35 mouse cellular contexts compared by ENCODE assay signal in the genomic region with DNA sequence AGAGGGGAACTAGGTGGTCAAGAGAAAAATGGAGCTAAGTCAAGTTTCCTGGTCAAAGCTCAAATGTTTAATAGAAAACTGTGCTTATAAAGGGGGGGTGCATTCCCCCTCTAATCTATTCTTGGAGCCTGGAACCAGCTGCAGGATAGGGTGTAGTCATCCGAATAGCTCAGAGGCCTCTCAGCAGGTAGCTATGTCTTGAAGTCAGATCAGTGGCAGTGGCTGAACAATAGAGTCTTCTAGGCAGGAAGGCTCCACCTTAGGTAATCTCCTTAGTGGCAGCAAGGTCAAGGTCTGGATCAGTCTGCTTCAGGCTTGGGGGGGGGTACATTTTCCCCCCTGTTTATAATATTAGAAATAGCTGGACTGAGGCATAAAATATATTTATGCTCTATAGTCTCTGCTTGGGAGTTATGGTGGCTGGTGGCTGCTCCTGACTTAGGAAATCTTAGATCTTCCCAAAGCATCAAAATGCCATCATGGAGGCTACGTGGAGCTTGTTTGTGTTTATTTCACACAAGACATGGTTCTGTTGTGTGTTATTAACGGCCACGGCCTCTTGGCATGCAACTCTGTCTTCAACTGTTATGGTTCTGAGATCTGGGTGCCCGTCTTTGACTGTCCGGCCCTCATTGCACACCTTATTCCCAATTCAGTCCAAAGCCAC.
DNase-seq lines count a peak whose midpoint lies in the region; ATAC-seq lines count a peak whose summit lies in the region.
"Had no signal": no experiment of that assay in that cellular context is flagged by ENCODE, and none has a peak within 500 bp of the region (broad histone marks: within the 10 kb centered on the region; RNA-seq: fewer than 3 reads in every experiment).

No protein-coding gene starts in this region.

- no peak overlapping the region for H3K4me2 ChIP-seq in hindbrain, embryonic 12.5 days (replicated peaks)
- H3K4me2 ChIP-seq in hindbrain, embryonic 13.5 days, result no peak overlapping the region
- no peak overlapping the region; the same call in 1 of the 2 replicates for H3K4me2 ChIP-seq in neural tube, embryonic 12.5 days (replicated peaks)
- H3K4me2 ChIP-seq in neural tube, embryonic 15.5 days, result no peak overlapping the region
- H3K4me2 ChIP-seq: embryonic facial prominence, embryonic 13.5 days; forebrain, embryonic 15.5 days; heart, embryonic 11.5 days; liver, embryonic 12.5 days had no signal

- H3K4me3 ChIP-seq in hindbrain, embryonic 12.5 days, result no peak overlapping the region
- H3K4me3 ChIP-seq in hindbrain, embryonic 13.5 days, result no peak overlapping the region
- H3K4me3 ChIP-seq in neural tube, embryonic 12.5 days, result no peak overlapping the region
- no peak overlapping the region for H3K4me3 ChIP-seq in neural tube, embryonic 15.5 days (replicated peaks)
- H3K4me3 ChIP-seq: embryonic facial prominence, embryonic 13.5 days; forebrain, embryonic 15.5 days; gastrocnemius, adult 2 months; liver, embryonic 12.5 days; megakaryocyte, embryonic 14.5 days had no signal

- H3K4me1 ChIP-seq in hindbrain, embryonic 12.5 days, result no peaks in the 10 kb centered on the region
- H3K4me1 ChIP-seq in hindbrain, embryonic 13.5 days (replicated peaks), result peaks cover 8% of the 10 kb centered on the region; the same call in 1 of the 2 replicates
- H3K4me1 ChIP-seq in neural tube, embryonic 12.5 days, result 0 out of 2 replicates have a peak, but pooled peaks cover 6% of the 10 kb centered on the region
- H3K4me1 ChIP-seq in neural tube, embryonic 15.5 days, result no peaks in the 10 kb centered on the region
- H3K4me1 ChIP-seq: embryonic facial prominence, embryonic 13.5 days; liver, embryonic 12.5 days; megakaryocyte, embryonic 14.5 days had no signal

- 0 out of 2 replicates have a peak, but pooled peaks have one; percentile 19 for ATAC-seq in hindbrain, embryonic 12.5 days (ENCODE audit: low FRiP score)
- ATAC-seq in hindbrain, embryonic 13.5 days (ENCODE audit: low FRiP score), result no peak
- peak; percentile 65 for ATAC-seq in neural tube, embryonic 12.5 days (ENCODE audit: low FRiP score, low read depth)
- ATAC-seq in neural tube, embryonic 15.5 days (ENCODE audit: low FRiP score), result no peak
- ATAC-seq: forebrain, embryonic 15.5 days; hindbrain, postnatal 0 days; intestine, embryonic 16.5 days; liver, embryonic 12.5 days; liver, postnatal 0 days had no signal

- peak; percentile 0 for DNase-seq in embryo, embryonic 11 days
- DNase-seq in embryo, embryonic 10.5 days (ENCODE audit: low spot score), result no peak
- no peak for DNase-seq in urinary bladder, adult 2 months (ENCODE audit: low spot score)
- DNase-seq in thymus, adult 18-20 months, result no peak
- DNase-seq: adrenal gland, postnatal 10 days; cerebellum, adult 11 months; cerebellum, adult 9-10 months; cerebellum, postnatal 36 days; gastrocnemius, adult 2 months; gastrocnemius, postnatal 36 days; heart, adult 18-20 months; heart, postnatal 4 days; kidney, adult 8-10 months; layer of hippocampus, postnatal 36 days; left cerebral cortex, postnatal 4 days; liver, postnatal 0 days; lung, postnatal 36 days; right cerebral cortex, adult 18-20 months; spleen, adult 18-20 months; thymus, adult 2 months; thymus, postnatal 36 days had no signal

- no peaks in the 10 kb centered on the region for H3K27me3 ChIP-seq in hindbrain, embryonic 12.5 days
- H3K27me3 ChIP-seq in hindbrain, embryonic 13.5 days, result no peaks in the 10 kb centered on the region
- H3K27me3 ChIP-seq in neural tube, embryonic 12.5 days (replicated peaks), result no peaks in the 10 kb centered on the region
- H3K27me3 ChIP-seq in neural tube, embryonic 15.5 days (replicated peaks), result no peaks in the 10 kb centered on the region
- H3K27me3 ChIP-seq: CH12.LX; embryonic facial prominence, embryonic 13.5 days; forebrain, embryonic 15.5 days; liver, embryonic 12.5 days; megakaryocyte, embryonic 14.5 days had no signal

- H3K9ac ChIP-seq in hindbrain, embryonic 12.5 days, result no peak overlapping the region
- no peak overlapping the region for H3K9ac ChIP-seq in hindbrain, embryonic 13.5 days
- no peak overlapping the region for H3K9ac ChIP-seq in neural tube, embryonic 12.5 days
- H3K9ac ChIP-seq in neural tube, embryonic 15.5 days (replicated peaks), result no peak overlapping the region
- H3K9ac ChIP-seq: embryonic facial prominence, embryonic 13.5 days; forebrain, embryonic 15.5 days; liver, embryonic 12.5 days; liver, postnatal 0 days had no signal

- H3K27ac ChIP-seq in hindbrain, embryonic 12.5 days, result no peak overlapping the region
- H3K27ac ChIP-seq in hindbrain, embryonic 13.5 days, result no peak overlapping the region
- H3K27ac ChIP-seq in neural tube, embryonic 12.5 days, result no peak overlapping the region
- H3K27ac ChIP-seq in neural tube, embryonic 15.5 days (replicated peaks), result no peak overlapping the region
- H3K27ac ChIP-seq: embryonic facial prominence, embryonic 13.5 days; forebrain, embryonic 15.5 days; gastrocnemius, adult 2 months; hindbrain, postnatal 0 days; kidney, postnatal 0 days; liver, embryonic 12.5 days; stomach, postnatal 0 days had no signal

- H3K36me3 ChIP-seq in hindbrain, embryonic 12.5 days, result no peaks in the 10 kb centered on the region
- H3K36me3 ChIP-seq in hindbrain, embryonic 13.5 days, result no peaks in the 10 kb centered on the region
- H3K36me3 ChIP-seq in neural tube, embryonic 12.5 days, result no peaks in the 10 kb centered on the region
- H3K36me3 ChIP-seq in neural tube, embryonic 15.5 days, result no peaks in the 10 kb centered on the region
- H3K36me3 ChIP-seq: embryonic facial prominence, embryonic 13.5 days; forebrain, embryonic 15.5 days; liver, embryonic 12.5 days had no signal

- 39% methylated on average over 6 of the region's 6 CpGs for WGBS in hindbrain, embryonic 12.5 days
- WGBS in hindbrain, embryonic 13.5 days, result 23% methylated on average over 6 of the region's 6 CpGs
- WGBS in neural tube, embryonic 12.5 days, result 38% methylated on average over 6 of the region's 6 CpGs
- 34% methylated on average over 6 of the region's 6 CpGs for WGBS in neural tube, embryonic 15.5 days

- no peaks in the 10 kb centered on the region for H3K9me3 ChIP-seq in hindbrain, embryonic 12.5 days (replicated peaks)
- H3K9me3 ChIP-seq in hindbrain, embryonic 13.5 days, result no peaks in the 10 kb centered on the region
- no peaks in the 10 kb centered on the region for H3K9me3 ChIP-seq in neural tube, embryonic 12.5 days
- no peaks in the 10 kb centered on the region for H3K9me3 ChIP-seq in neural tube, embryonic 15.5 days (replicated peaks)
- H3K9me3 ChIP-seq: embryonic facial prominence, embryonic 13.5 days; forebrain, embryonic 15.5 days; megakaryocyte, embryonic 14.5 days had no signal

Comparison
In these comparisons a context has a peak if more than half of its experiments do, and no peak if none do; other contexts are left out.
1. ATAC-seq: peak in hindbrain, embryonic 12.5 days (single experiment) and neural tube, embryonic 12.5 days (single experiment); none in hindbrain, embryonic 13.5 days (single experiment) and neural tube, embryonic 15.5 days (single experiment).